Mouse (Mus musculus) erythroblast, embryonic 14.5 days (primary cell): ENCODE results near the gene Lcn12.

Experiments used
- GATA1 ChIP-seq: IDR thresholded peaks from 2 replicates; pipeline ENCODE4 v1.6.1; 2012; ENCODE audit warnings: low read length, inconsistent platforms, mixed read lengths
- TAL1 ChIP-seq: IDR thresholded peaks from 3 replicates; pipeline ENCODE4 v1.6.1; 2012; ENCODE audit warnings: low read length, inconsistent platforms, mixed read lengths

DNA sequence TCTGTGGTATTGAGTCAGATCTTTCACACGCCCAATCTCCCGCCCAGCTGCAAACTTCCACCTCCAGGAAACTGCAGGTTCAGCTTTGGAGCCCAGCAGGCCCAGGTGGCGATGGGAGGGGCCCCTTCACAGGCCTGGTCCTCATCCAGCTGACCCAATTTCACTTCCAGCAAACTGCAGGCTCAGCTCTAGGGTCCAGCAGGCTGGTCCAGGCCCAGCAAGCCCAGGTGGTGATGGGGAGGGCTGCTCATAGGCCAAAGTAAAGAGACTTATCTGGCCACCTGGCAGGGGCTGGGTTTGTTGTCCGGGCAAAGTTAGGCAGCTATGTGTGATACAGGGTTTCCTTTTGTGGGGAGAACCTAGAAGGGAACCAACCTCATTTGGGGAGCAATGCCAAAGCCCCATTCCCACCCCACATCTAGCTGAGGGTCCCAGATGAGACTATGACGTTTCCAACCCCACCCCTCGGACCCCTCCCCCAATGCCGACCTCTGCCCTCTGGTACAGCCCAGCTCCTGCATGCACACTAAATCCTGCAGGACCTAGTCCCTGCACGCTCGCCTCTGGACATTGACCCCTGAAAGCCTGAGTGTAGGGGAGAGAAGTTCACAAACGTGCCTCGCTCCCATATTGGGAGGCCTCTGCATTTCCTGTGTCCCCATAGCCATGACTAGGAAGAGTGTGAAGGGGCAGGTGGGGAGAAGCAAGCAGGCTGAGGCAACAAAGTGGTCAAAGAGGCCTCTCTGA lies 8.6 kb downstream of the Lcn12 start:
- no peak for TF ChIP-seq TAL1
- no peak for TF ChIP-seq GATA1
